Mouse (Mus musculus): Measurements from ENCODE around the gene Xpnpep3. TPM values are rescaled to one million over a fixed set of nuclear protein-coding genes. Genes with fewer than 3 reads are reported as not detected.

Gene Xpnpep3
- polyA plus RNA-seq, 1 experiment from 2014 or later: 5.2 TPM

DNA sequence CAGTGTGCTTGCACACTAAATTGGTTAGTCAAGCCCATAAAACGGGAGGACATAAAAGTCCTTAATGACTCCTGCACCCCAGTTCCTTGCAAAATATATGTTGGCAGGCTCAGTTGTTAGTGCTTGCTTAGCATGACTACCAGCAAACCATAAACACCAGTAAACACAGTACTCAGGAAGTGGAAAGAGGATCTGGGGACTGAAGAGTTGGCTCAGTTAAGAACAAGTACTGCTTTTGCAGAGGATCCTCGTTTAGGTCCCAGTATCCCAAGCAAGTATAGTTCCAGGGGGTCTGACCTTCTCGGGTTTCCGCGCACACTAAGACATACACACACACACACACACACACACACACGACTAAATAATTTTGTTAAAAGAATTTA lies 38.9 kb upstream of the Xpnpep3 start:
- Histone ChIP-seq H3K4me3 (ENCODE audit: low read depth, low read length) (peak overlapping the region; percentile 63), H3K27ac (ENCODE audit: low read depth, low read length) (no peak overlapping the region), H3K4me2 (ENCODE audit: low read length) (peak overlapping the region; percentile 80), H3K27me3 (replicated peaks; ENCODE audit: control insufficient read depth, insufficient read depth, low read length) (no peaks in the 10 kb centered on the region), H3K4me1 (ENCODE audit: control insufficient read depth, insufficient read depth, low read length) (peaks cover 17% of the 10 kb centered on the region), H3K36me3 (ENCODE audit: control insufficient read depth, insufficient read depth, low read length) (peaks cover 28% of the 10 kb centered on the region), H3K9me3 (replicated peaks; ENCODE audit: control insufficient read depth, low read length) (no peaks in the 10 kb centered on the region), H3K9ac (ENCODE audit: low read length) (no peak overlapping the region)
- ATAC-seq (no peak), DNase-seq (ENCODE audit: low spot score) (no peak)
- WGBS: 42% methylated on average over 6 of the region's 6 CpGs

GRCm38 (mm10) chr15:81361417-81362015 lies 38.4 kb upstream of the Xpnpep3 start:
- ATAC-seq (no peak), DNase-seq (ENCODE audit: low spot score) (no peak)
- Histone ChIP-seq H3K27me3 (replicated peaks; ENCODE audit: control insufficient read depth, insufficient read depth, low read length) (no peaks in the 10 kb centered on the region), H3K9me3 (replicated peaks; ENCODE audit: control insufficient read depth, low read length) (no peaks in the 10 kb centered on the region), H3K4me1 (ENCODE audit: control insufficient read depth, insufficient read depth, low read length) (peaks cover 17% of the 10 kb centered on the region), H3K36me3 (ENCODE audit: control insufficient read depth, insufficient read depth, low read length) (peaks cover 33% of the 10 kb centered on the region), H3K4me3 (ENCODE audit: low read depth, low read length) (no peak overlapping the region), H3K27ac (ENCODE audit: low read depth, low read length) (no peak overlapping the region), H3K9ac (ENCODE audit: low read length) (no peak overlapping the region), H3K4me2 (ENCODE audit: low read length) (no peak overlapping the region)
- 42% methylated on average over 10 of the region's 10 CpGs for WGBS

GRCm38 (mm10) chr15:81362501-81362900 lies 37.4 kb upstream of the Xpnpep3 start:
- ATAC-seq: no peak
- no peak overlapping the region for H3K4me2 ChIP-seq (ENCODE audit: low read length)
- WGBS: 91% methylated on average over 1 of the region's 1 CpGs

DNA sequence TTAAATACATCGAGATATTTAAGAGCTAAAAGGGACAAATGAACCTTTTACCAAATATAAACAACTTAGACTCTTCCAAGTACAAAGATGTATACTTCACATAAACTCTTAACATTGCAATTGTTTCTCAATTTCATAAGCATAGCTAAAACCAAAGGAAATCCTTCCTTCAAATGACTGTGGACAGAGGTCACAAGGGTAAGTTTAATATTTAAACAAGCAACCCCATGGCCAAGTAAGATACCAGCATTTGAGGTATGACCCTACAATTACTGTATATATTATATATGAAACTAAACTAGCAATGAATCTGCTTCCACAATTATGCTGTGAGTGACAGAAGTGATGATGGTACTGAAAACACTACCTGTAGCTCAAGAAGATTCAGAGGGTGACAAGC lies 35.7 kb upstream of the Xpnpep3 start:
- WGBS: 93% methylated on average over 1 of the region's 1 CpGs
- H3K9me3 ChIP-seq (replicated peaks; ENCODE audit: control insufficient read depth, low read length): no peaks in the 10 kb centered on the region
- H3K36me3 ChIP-seq (ENCODE audit: control insufficient read depth, insufficient read depth, low read length): peaks cover 59% of the 10 kb centered on the region
- H3K27me3 ChIP-seq (replicated peaks; ENCODE audit: control insufficient read depth, insufficient read depth, low read length): no peaks in the 10 kb centered on the region
- no peak overlapping the region for H3K4me2 ChIP-seq (ENCODE audit: low read length)
- no peak overlapping the region for H3K4me3 ChIP-seq (ENCODE audit: low read depth, low read length)
- ATAC-seq: no peak
- H3K4me1 ChIP-seq (ENCODE audit: control insufficient read depth, insufficient read depth, low read length): peaks cover 8% of the 10 kb centered on the region
- H3K9ac ChIP-seq (ENCODE audit: low read length): no peak overlapping the region
- no peak for DNase-seq (ENCODE audit: low spot score)
- H3K27ac ChIP-seq (ENCODE audit: low read depth, low read length): no peak overlapping the region

More at GRCm38 (mm10) chr15:81362501-81362900, 37.4 kb upstream of the Xpnpep3 start:
- H3K4me3 ChIP-seq (ENCODE audit: low read depth, low read length): no peak overlapping the region
- H3K4me1 ChIP-seq (ENCODE audit: control insufficient read depth, insufficient read depth, low read length): peaks cover 13% of the 10 kb centered on the region
- H3K36me3 ChIP-seq (ENCODE audit: control insufficient read depth, insufficient read depth, low read length): peaks cover 43% of the 10 kb centered on the region
- no peak for DNase-seq (ENCODE audit: low spot score)
- H3K9me3 ChIP-seq (replicated peaks; ENCODE audit: control insufficient read depth, low read length): no peaks in the 10 kb centered on the region
- H3K27me3 ChIP-seq (replicated peaks; ENCODE audit: control insufficient read depth, insufficient read depth, low read length): no peaks in the 10 kb centered on the region
- H3K9ac ChIP-seq (ENCODE audit: low read length): no peak overlapping the region
- no peak overlapping the region for H3K27ac ChIP-seq (ENCODE audit: low read depth, low read length)

DNA sequence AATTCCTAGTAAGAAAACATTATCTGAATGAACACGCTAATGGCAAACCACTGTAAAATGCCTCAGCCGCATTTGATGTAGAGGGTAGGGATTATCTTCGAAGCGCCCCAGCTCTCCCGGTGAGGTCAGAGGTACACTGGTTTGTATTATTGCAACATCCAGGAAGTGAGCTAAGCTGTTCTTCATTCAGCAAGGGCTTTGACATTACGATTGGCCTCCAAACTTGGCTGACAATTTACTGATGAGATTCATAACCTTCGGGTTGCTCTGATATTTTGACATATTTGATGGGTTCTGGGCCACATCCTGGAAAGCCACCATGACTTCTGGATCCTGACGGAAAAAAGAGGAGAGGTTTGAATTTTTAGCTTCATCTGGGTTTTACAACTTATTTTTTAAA lies 34.7 kb upstream of the Xpnpep3 start:
- Histone ChIP-seq H3K4me2 (ENCODE audit: low read length) (no peak overlapping the region), H3K9ac (ENCODE audit: low read length) (no peak overlapping the region), H3K4me1 (ENCODE audit: control insufficient read depth, insufficient read depth, low read length) (no peaks in the 10 kb centered on the region), H3K27ac (ENCODE audit: low read depth, low read length) (no peak overlapping the region), H3K36me3 (ENCODE audit: control insufficient read depth, insufficient read depth, low read length) (peaks cover 69% of the 10 kb centered on the region), H3K9me3 (replicated peaks; ENCODE audit: control insufficient read depth, low read length) (no peaks in the 10 kb centered on the region), H3K4me3 (ENCODE audit: low read depth, low read length) (no peak overlapping the region), H3K27me3 (replicated peaks; ENCODE audit: control insufficient read depth, insufficient read depth, low read length) (no peaks in the 10 kb centered on the region)
- ATAC-seq (no peak), DNase-seq (ENCODE audit: low spot score) (no peak)
- WGBS: 91% methylated on average over 8 of the region's 8 CpGs

GRCm38 (mm10) chr15:81366241-81366640 lies 33.7 kb upstream of the Xpnpep3 start:
- Histone ChIP-seq H3K9ac (ENCODE audit: low read length) (no peak overlapping the region), H3K4me2 (ENCODE audit: low read length) (no peak overlapping the region), H3K9me3 (replicated peaks; ENCODE audit: control insufficient read depth, low read length) (no peaks in the 10 kb centered on the region), H3K27ac (ENCODE audit: low read depth, low read length) (no peak overlapping the region), H3K27me3 (replicated peaks; ENCODE audit: control insufficient read depth, insufficient read depth, low read length) (no peaks in the 10 kb centered on the region), H3K4me1 (ENCODE audit: control insufficient read depth, insufficient read depth, low read length) (no peaks in the 10 kb centered on the region), H3K36me3 (ENCODE audit: control insufficient read depth, insufficient read depth, low read length) (peaks cover 77% of the 10 kb centered on the region), H3K4me3 (ENCODE audit: low read depth, low read length) (no peak overlapping the region)
- ATAC-seq (no peak), DNase-seq (ENCODE audit: low spot score) (no peak)
- 82% methylated on average over 4 of the region's 4 CpGs for WGBS

- Histone ChIP-seq H3K9ac (ENCODE audit: low read length) (no peak overlapping the region), H3K27ac (ENCODE audit: low read depth, low read length) (no peak overlapping the region), H3K4me2 (ENCODE audit: low read length) (no peak overlapping the region), H3K4me3 (ENCODE audit: low read depth, low read length) (no peak overlapping the region), H3K4me1 (ENCODE audit: control insufficient read depth, insufficient read depth, low read length) (no peaks in the 10 kb centered on the region), H3K27me3 (replicated peaks; ENCODE audit: control insufficient read depth, insufficient read depth, low read length) (no peaks in the 10 kb centered on the region), H3K9me3 (replicated peaks; ENCODE audit: control insufficient read depth, low read length) (no peaks in the 10 kb centered on the region), H3K36me3 (ENCODE audit: control insufficient read depth, insufficient read depth, low read length) (peaks cover 92% of the 10 kb centered on the region)
- ATAC-seq: no peak
- no peak for DNase-seq (ENCODE audit: low spot score)
- WGBS: 93% methylated on average over 1 of the region's 1 CpGs
Observed at GRCm38 (mm10) chr15:81368601-81369000, 31.3 kb upstream of the Xpnpep3 start.

- no peak overlapping the region for H3K9ac ChIP-seq (ENCODE audit: low read length)
- H3K9me3 ChIP-seq (replicated peaks; ENCODE audit: control insufficient read depth, low read length): no peaks in the 10 kb centered on the region
- H3K4me1 ChIP-seq (ENCODE audit: control insufficient read depth, insufficient read depth, low read length): no peaks in the 10 kb centered on the region
- H3K36me3 ChIP-seq (ENCODE audit: control insufficient read depth, insufficient read depth, low read length): peaks cover 92% of the 10 kb centered on the region
- DNase-seq (ENCODE audit: low spot score) (no peak), ATAC-seq (no peak)
- no peak overlapping the region for H3K4me2 ChIP-seq (ENCODE audit: low read length)
- no peak overlapping the region for H3K4me3 ChIP-seq (ENCODE audit: low read depth, low read length)
- WGBS: 29% methylated on average over 1 of the region's 1 CpGs
- no peak overlapping the region for H3K27ac ChIP-seq (ENCODE audit: low read depth, low read length)
- no peaks in the 10 kb centered on the region for H3K27me3 ChIP-seq (replicated peaks; ENCODE audit: control insufficient read depth, insufficient read depth, low read length)
Observed at GRCm38 (mm10) chr15:81370356-81370755, 29.6 kb upstream of the Xpnpep3 start.

- peaks cover 82% of the 10 kb centered on the region for H3K36me3 ChIP-seq (ENCODE audit: control insufficient read depth, insufficient read depth, low read length)
- no peaks in the 10 kb centered on the region for H3K4me1 ChIP-seq (ENCODE audit: control insufficient read depth, insufficient read depth, low read length)
- H3K9ac ChIP-seq (ENCODE audit: low read length): no peak overlapping the region
- no peak for DNase-seq (ENCODE audit: low spot score)
- no peak overlapping the region for H3K27ac ChIP-seq (ENCODE audit: low read depth, low read length)
- no peak for ATAC-seq
- H3K27me3 ChIP-seq (replicated peaks; ENCODE audit: control insufficient read depth, insufficient read depth, low read length): no peaks in the 10 kb centered on the region
- no peak overlapping the region for H3K4me3 ChIP-seq (ENCODE audit: low read depth, low read length)
- WGBS: 95% methylated on average over 11 of the region's 11 CpGs
- H3K4me2 ChIP-seq (ENCODE audit: low read length): no peak overlapping the region
- H3K9me3 ChIP-seq (replicated peaks; ENCODE audit: control insufficient read depth, low read length): no peaks in the 10 kb centered on the region
Observed at GRCm38 (mm10) chr15:81374621-81375020, 25.3 kb upstream of the Xpnpep3 start.

All from forebrain, embryonic 14.5 days (tissue).